Mouse (Mus musculus) lung, embryonic 16.5 days (tissue): ENCODE results near the gene Carmil3. TPM values are rescaled to one million over a fixed set of nuclear protein-coding genes. Genes with fewer than 3 reads are reported as not detected.
A peak's percentile ranks its signal among the peaks of the same experiment; 100 is the strongest.

Source experiments
- ATAC-seq: fragments of 200-750 bp; cut with Nextera tagmentation; 2 replicates; pipeline ENCODE4 v1.8.0; 2017; ENCODE audit warnings: low read depth, mild to moderate bottlenecking, moderate library complexity
- H3K27ac ChIP-seq: fragments of 300-500 bp; sonication (generic); 2 replicates; pipeline ENCODE4 v1.5.1; 2014; ENCODE audit warnings: mild to moderate bottlenecking, control low read depth, low read length
- H3K27me3 ChIP-seq: fragments of 300-500 bp; sonication (generic); 2 replicates; pipeline ENCODE4 v1.6.1; 2014; ENCODE audit warnings: low read depth, low read length, mixed read lengths; ENCODE audit not compliant: control insufficient read depth, insufficient read depth
- H3K36me3 ChIP-seq: fragments of 300-500 bp; sonication (generic); 2 replicates; pipeline ENCODE4 v1.6.1; 2014; ENCODE audit warnings: low read length; ENCODE audit not compliant: control insufficient read depth, insufficient read depth
- H3K4me1 ChIP-seq: fragments of 300-500 bp; sonication (generic); replicated peaks from 2 replicates; pipeline ENCODE4 v1.6.1; 2014; ENCODE audit warnings: low read length, mixed read lengths; ENCODE audit not compliant: control insufficient read depth, insufficient read depth
- H3K4me2 ChIP-seq: fragments of 300-500 bp; sonication (generic); 2 replicates; pipeline ENCODE4 v1.6.1; 2014; ENCODE audit warnings: low read depth, low read length, control low read depth
- H3K4me3 ChIP-seq: fragments of 300-500 bp; sonication (generic); 2 replicates; pipeline ENCODE4 v1.5.1; 2014; ENCODE audit warnings: mild to moderate bottlenecking, low read length, control low read depth
- H3K9ac ChIP-seq: fragments of 300-500 bp; sonication (generic); 2 replicates; pipeline ENCODE4 v1.6.1; 2014; ENCODE audit warnings: low read length, control low read depth
- H3K9me3 ChIP-seq: fragments of 300-500 bp; sonication (generic); 2 replicates; pipeline ENCODE4 v1.6.1; 2016; ENCODE audit warnings: low read length; ENCODE audit not compliant: control insufficient read depth
- WGBS: fragments of 180-500 bp; shearing (Covaris S2); extraction: QIAGEN DNeasy Blood & Tissue Kit; methylation state at CpG from one replicate; pipeline ENCODE4 v1.1.7; 2014; 5-methylcytosine and 5-hydroxymethylcytosine counted together
- polyA plus RNA-seq: library from polyadenylated mRNA; unstranded; fragments of >200 nt; fragmentation: Nextera tagmentation; extraction: Ambion mirVana; gene quantifications from 2 replicates; pipeline ENCODE4 v1.2.1, GENCODE M21; 2015

Carmil3 gene
- polyA plus RNA-seq, 1 experiment from 2014 or later: 0.98 TPM

DNA sequence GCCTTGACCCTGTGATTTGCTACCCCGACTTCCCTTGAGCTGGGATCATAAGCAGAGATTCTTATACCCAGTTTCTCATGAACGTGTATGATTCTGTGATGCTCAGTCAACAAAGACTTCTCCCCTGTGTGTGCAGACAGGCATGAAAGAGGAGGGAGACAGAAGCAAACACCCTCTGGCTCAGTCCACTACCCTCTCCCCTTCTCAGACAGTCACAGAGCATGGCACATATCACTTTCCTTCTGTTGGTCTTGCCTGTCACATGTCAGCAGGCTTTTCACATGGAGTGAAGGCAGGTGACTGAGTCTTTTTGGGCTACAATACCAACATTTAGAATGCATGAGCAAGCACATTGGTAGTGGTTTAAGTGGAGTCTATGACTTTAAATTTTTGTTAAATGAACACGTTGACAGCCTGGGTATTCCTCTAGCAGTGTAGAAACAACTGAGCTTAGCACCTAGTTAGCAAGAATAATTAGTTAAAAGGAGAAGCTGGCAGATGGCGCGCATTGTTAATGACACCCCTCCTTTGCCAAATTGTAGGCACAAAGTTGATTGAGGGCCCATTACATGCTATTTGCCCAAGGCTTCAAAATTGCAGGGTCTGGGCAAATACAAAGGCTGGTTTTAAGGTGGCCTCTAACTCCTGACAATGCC, 5.9 kb upstream of the Carmil3 start:
- Histone ChIP-seq H3K36me3 (peaks cover 10% of the 10 kb centered on the region), H3K4me3 (no peak overlapping the region), H3K27me3 (no peaks in the 10 kb centered on the region), H3K4me1 (peaks cover 2% of the 10 kb centered on the region), H3K9me3 (no peaks in the 10 kb centered on the region), H3K4me2 (no peak overlapping the region), H3K27ac (no peak overlapping the region), H3K9ac (no peak overlapping the region)
- no peak for ATAC-seq
- 77% methylated on average over 5 of the region's 5 CpGs for WGBS

- ATAC-seq: no peak
- Histone ChIP-seq H3K27ac (no peak overlapping the region), H3K27me3 (no peaks in the 10 kb centered on the region), H3K9ac (no peak overlapping the region), H3K36me3 (peaks cover 3% of the 10 kb centered on the region; the same call in 1 of the 2 replicates), H3K4me2 (no peak overlapping the region), H3K4me3 (no peak overlapping the region), H3K9me3 (no peaks in the 10 kb centered on the region), H3K4me1 (peaks cover 6% of the 10 kb centered on the region)
- 87% methylated on average over 8 of the region's 8 CpGs for WGBS
These were observed 3.6 kb upstream of the Carmil3 start for GRCm38 (mm10) chr14:55486836-55487235.

- H3K9me3 ChIP-seq: no peaks in the 10 kb centered on the region
- H3K27me3 ChIP-seq: no peaks in the 10 kb centered on the region
- H3K36me3 ChIP-seq: no peaks in the 10 kb centered on the region
- H3K9ac ChIP-seq: peak overlapping the region; percentile 67
- H3K4me3 ChIP-seq: peak overlapping the region; percentile 69
- peak overlapping the region; percentile 100 for H3K4me2 ChIP-seq
- peaks cover 7% of the 10 kb centered on the region for H3K4me1 ChIP-seq
- under 1% methylated on average over 30 of the region's 30 CpGs for WGBS
- 0 out of 2 replicates have a peak overlapping the region, but pooled peaks have one; percentile 10 for H3K27ac ChIP-seq
- peak; percentile 73 for ATAC-seq
These were observed 911 bp downstream of the Carmil3 start for GRCm38 (mm10) chr14:55491291-55491833.

DNA sequence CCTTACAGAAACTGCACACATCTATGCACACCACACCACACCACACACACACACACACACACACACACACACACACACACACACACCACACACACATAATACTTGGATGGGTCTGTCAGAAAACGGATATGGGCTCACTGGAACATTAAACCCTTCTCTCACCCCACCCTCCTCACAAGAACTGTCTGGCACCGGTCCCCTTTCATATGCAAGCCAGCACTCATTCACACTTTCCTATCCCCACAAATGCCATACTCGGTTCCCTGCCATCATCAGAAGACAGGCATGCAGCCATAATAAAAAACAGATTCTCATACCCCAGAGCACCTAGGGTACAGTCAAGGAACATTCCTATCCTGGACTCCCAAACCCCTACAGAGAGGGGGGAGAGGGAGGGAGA, 1.7 kb downstream of the Carmil3 start:
- Histone ChIP-seq H3K9ac (no peak overlapping the region), H3K4me3 (no peak overlapping the region), H3K9me3 (no peaks in the 10 kb centered on the region), H3K4me1 (peaks cover 7% of the 10 kb centered on the region), H3K27me3 (no peaks in the 10 kb centered on the region), H3K27ac (no peak overlapping the region), H3K36me3 (no peaks in the 10 kb centered on the region), H3K4me2 (no peak overlapping the region; the same call in 1 of the 2 replicates)
- 23% methylated on average over 3 of the region's 3 CpGs for WGBS
- no peak for ATAC-seq

DNA sequence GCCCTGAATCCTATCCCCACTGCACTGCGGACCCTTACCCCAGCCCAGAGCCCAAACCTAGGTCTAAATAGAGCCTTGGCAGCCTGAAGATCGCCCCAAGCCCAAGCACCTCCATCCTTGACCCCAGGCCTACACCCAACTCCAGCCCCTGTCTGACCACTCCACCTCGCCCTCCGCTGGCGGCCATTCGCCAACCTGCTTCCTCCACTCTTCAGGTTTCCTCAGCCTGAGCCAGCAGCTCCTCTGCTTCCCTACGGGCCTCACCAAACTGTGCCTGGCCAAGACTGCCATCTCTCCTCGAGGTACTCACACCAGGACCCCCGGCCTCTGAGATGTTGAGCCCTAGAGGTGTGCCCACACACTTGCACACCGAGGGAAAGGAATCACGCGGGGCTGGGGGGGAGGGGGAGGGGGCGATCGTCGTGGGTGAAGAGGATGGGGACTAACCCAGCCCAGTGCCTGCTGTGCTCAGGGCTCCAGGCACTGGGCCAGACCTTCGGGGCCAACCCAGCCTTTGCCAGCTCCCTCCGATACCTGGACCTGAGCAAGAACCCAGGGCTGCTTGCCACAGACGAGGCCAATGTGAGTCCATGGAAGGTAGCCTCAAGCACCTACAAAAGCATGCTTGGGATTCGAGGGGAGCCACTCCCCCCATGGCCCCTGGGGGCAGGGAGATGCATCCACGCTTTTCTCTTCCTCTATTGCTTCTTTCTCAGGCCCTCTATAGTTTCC, 5.2 kb downstream of the Carmil3 start:
- 61% methylated on average over 18 of the region's 20 CpGs for WGBS
- Histone ChIP-seq H3K4me1 (peaks cover 4% of the 10 kb centered on the region), H3K4me2 (no peak overlapping the region), H3K27ac (no peak overlapping the region), H3K27me3 (no peaks in the 10 kb centered on the region), H3K4me3 (no peak overlapping the region), H3K9me3 (no peaks in the 10 kb centered on the region), H3K9ac (no peak overlapping the region), H3K36me3 (no peaks in the 10 kb centered on the region)
- no peak for ATAC-seq

- Histone ChIP-seq H3K4me3 (no peak overlapping the region), H3K36me3 (no peaks in the 10 kb centered on the region), H3K27ac (no peak overlapping the region), H3K27me3 (no peaks in the 10 kb centered on the region), H3K9me3 (no peaks in the 10 kb centered on the region), H3K4me1 (no peaks in the 10 kb centered on the region; the same call in 1 of the 2 replicates), H3K9ac (no peak overlapping the region), H3K4me2 (no peak overlapping the region)
- 42% methylated on average over 16 of the region's 16 CpGs for whole genome bisulfite sequencing
- ATAC-seq: peak; percentile 39
These were observed 6.5 kb downstream of the Carmil3 start for GRCm38 (mm10) chr14:55496761-55497448.

DNA sequence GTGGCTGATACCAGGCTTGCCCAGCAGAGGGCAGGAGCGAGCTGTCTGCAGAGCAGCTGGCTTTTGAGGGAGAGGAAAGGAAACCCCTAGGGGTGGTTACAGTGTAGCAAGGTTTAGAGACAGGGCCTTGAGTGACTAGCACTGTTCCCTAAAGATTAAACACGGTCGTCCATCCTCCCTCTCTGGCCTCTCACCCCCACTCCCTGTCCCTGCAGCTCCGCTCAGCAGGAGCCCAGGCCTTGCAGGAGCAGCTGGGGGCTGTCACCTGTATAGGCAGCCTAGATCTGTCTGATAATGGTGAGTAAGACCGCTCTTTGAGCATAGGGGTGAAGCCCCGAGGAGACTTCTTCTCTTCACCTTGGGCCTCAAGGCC, 7.0 kb downstream of the Carmil3 start:
- Histone ChIP-seq H3K36me3 (no peaks in the 10 kb centered on the region), H3K4me1 (no peaks in the 10 kb centered on the region; the same call in 1 of the 2 replicates), H3K27me3 (no peaks in the 10 kb centered on the region), H3K9me3 (no peaks in the 10 kb centered on the region), H3K9ac (0 out of 2 replicates have a peak overlapping the region, but pooled peaks have one; percentile 28), H3K4me3 (no peak overlapping the region), H3K27ac (no peak overlapping the region), H3K4me2 (no peak overlapping the region)
- ATAC-seq: peak; percentile 65
- 24% methylated on average over 6 of the region's 6 CpGs for WGBS

GRCm38 (mm10) chr14:55505612-55506011, 15.2 kb downstream of the Carmil3 start:
- Histone ChIP-seq H3K4me3 (no peak overlapping the region), H3K9me3 (no peaks in the 10 kb centered on the region), H3K27me3 (no peaks in the 10 kb centered on the region; the same call in 1 of the 2 replicates), H3K36me3 (no peaks in the 10 kb centered on the region), H3K27ac (no peak overlapping the region), H3K9ac (no peak overlapping the region), H3K4me2 (no peak overlapping the region), H3K4me1 (no peaks in the 10 kb centered on the region)
- 83% methylated on average over 9 of the region's 9 CpGs for WGBS
- no peak for ATAC-seq

- no peak overlapping the region for H3K27ac ChIP-seq
- no peak overlapping the region for H3K9ac ChIP-seq
- no peaks in the 10 kb centered on the region; the same call in 1 of the 2 replicates for H3K27me3 ChIP-seq
- H3K36me3 ChIP-seq: no peaks in the 10 kb centered on the region
- H3K4me2 ChIP-seq: no peak overlapping the region
- no peaks in the 10 kb centered on the region for H3K4me1 ChIP-seq
- 41% methylated on average over 7 of the region's 7 CpGs for WGBS
- no peak overlapping the region for H3K4me3 ChIP-seq
- H3K9me3 ChIP-seq: no peaks in the 10 kb centered on the region
- no peak for ATAC-seq
These were observed 17.4 kb downstream of the Carmil3 start for GRCm38 (mm10) chr14:55507801-55508200.
